Mouse (Mus musculus): Measurements from ENCODE around the gene Tspan14.

Tspan14 gene

DNA sequence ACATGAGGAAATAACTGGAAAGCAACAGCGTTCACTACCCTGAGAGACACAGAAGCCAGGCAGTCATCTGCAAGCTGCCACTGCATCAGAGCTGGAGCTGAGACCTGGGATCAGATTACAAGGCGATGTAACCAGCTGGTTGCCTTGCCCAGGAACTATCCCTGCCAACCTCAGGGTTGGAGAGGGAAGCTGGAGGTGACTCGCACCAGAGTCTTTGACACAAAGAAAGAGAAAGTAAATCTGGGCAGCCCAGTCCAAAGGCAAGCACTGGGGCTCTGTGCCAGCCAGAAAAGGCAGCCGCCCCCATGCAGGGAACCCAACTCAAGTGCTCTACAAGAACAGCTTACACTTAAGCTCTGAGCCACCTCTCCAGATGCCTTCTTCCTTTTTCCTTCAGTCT lies 81.4 kb downstream of the Tspan14 start:
- DNase-seq (ENCODE audit: low spot score): no peak

DNA sequence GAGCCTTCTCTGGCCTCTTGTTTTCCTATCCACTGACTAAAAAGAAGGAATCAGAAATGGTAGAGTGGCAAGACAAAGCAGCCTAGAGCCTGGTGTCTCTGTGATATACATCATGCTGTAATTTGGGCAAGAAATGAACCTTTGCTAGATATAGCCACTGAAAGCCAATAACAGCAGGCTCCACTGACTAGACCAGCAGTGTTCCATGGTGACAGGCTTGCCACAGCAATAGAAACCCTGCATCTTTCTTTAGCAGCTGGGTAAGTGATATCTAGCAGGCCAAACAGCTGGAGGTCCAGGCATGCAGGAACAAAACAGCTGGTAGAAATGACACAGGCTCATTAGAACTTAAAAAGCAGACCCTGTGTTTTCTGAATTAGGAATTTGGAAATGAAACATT lies 92.0 kb downstream of the Tspan14 start:
- no peak for DNase-seq (ENCODE audit: low spot score)

DNA sequence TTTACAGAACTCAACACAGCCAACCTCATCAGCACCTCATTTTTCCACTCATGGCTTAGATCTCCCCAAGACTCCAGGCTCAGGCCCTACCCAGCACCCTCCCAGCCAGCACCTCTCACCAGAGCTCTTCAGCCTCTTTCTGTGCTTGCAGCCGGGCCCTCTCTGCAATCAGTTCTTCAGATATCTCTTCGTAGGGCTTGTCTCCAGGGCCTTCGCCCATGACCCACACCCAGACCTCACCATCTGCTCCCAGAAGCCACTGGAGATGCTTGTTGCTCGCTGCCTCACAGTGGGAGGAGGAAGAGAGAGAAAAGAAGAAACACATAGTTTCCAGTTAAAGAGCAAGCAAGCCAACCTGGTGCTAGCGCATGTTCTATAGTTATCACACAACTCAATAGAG lies 92.6 kb downstream of the Tspan14 start:
- no peak for DNase-seq (ENCODE audit: low spot score)

DNA sequence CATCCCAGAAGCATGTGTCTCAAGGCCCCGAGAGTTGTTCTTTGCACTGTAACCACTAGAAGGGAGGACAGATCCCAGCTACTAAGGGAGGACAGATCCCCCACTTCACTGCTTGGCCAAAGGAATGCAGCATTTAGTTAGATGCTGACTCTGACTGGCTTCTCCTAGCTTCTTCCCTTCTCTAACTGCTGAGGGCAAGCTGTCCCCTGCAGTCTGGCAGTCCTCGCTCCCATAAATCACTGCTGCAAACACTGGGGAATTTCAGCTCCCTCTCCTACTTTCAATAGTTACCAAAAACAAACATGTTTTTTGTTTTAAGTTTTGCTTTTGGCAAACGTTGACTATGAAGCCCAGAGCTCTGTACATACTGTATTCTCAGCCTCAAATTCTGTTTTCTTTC lies 96.0 kb downstream of the Tspan14 start:
- no peak for DNase-seq (ENCODE audit: low spot score)

DNA sequence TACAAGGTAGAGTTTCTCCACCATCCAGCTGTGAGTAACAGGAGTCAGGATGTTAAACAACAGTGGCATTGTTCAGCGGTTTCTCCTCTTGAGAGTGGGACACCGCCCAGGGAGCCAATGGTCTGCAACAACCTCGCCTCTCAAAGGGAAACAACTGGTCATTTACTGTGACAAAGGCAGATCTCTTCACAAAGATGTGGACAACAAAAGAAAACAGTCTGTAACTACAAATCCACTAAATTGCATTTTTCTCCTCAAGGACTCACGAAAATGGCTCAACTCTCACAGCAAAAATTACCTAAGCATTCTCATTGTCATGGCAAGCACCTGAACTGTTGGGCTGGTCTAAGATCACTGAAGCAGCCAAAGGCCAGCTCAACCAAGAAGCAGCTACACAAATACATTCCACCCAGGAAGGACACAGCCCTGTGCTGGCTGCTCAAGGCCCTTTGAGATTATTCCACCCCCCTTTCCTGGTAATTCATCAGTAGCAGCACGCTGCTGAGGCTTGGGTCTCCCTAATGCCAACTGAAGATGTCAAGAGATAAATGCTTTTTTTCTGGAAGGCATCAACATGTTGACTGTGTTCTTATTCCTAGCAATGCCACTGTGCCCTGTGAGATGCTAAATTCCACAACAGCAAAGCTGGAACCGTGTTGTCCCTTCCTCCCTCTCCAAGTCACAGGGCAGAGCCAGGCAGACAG lies 101.6 kb downstream of the Tspan14 start:
- DNase-seq (ENCODE audit: low spot score): no peak

DNA sequence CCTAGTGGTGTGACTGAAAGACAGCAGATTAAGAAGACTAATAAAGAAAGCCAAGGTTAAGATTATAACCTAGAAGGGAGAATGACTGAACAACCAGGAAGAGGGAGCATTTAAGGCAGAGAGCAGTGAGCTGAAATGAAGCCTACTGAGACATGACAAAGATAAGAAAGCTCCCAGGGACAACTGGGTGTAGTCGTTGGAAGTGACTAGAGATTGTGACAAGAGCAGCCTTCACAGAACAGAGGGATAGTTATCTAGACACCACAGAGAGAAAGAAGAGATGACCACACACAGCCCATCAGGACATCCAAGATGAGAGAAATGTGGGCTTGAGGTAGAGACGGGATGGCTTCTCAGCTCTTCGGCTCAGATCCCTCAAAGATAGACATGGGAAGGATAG lies 102.9 kb downstream of the Tspan14 start:
- no peak for DNase-seq (ENCODE audit: low spot score)

DNA sequence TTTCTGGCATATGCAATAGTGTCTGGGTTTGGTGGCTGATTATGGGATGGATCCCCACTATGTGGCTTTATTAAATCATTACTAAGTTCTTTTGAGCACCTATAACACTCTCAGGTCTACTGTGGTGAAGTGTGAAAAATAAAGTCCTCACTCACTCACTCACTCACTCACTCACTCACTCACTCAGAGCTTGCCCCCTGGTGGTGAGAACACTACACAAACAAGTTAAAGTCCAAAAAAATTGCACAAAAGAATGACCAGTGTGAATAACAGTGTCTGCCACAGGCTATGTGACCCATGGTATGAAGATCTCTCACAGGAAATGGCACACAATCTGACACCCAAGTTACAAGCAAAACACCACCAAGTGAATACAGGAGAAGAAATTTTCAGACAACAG lies 103.6 kb downstream of the Tspan14 start:
- no peak for DNase-seq (ENCODE audit: low spot score)
